Mouse (Mus musculus) CH12.LX (cell line): ENCODE measurements around the gene Insig1. TPM values are rescaled to one million over a fixed set of nuclear protein-coding genes. Genes with fewer than 3 reads are reported as not detected.

Source experiments
- DNase-seq: peaks from one replicate; pipeline ENCODE4 v3.0.0-alpha.2; 2013; ENCODE audit errors: extremely low read depth
- H3K27ac ChIP-seq: 2 replicates; pipeline ENCODE4 v1.5.1; 2012; ENCODE audit warnings: low read depth, mild to moderate bottlenecking, control low read depth, moderate library complexity; ENCODE audit not compliant: insufficient read depth
- H3K27me3 ChIP-seq: replicated peaks from 2 replicates; pipeline ENCODE3; 2012; ENCODE audit warnings: inconsistent platforms
- H3K36me3 ChIP-seq, 2 experiments: replicated peaks in 1 of 2; 2 replicates each; pipeline versions ENCODE3 to v1.6.1; 2012; ENCODE audit warnings: inconsistent platforms in 1 of 2, low read length in 1 of 2, mild to moderate bottlenecking in 1 of 2, mixed read lengths in 1 of 2, moderate library complexity in 1 of 2; ENCODE audit not compliant: control insufficient read depth in 1 of 2, insufficient read depth in 1 of 2
- H3K4me1 ChIP-seq, 2 experiments: 2 replicates each; pipeline ENCODE4 v1.6.1; 2012; ENCODE audit warnings: inconsistent platforms in 1 of 2, moderate library complexity in 1 of 2; ENCODE audit not compliant: insufficient read depth in 2 of 2, control insufficient read depth in 1 of 2
- H3K4me2 ChIP-seq: 2 replicates; pipeline ENCODE4 v1.6.1; 2012; ENCODE audit warnings: low read depth, mild to moderate bottlenecking, control low read depth; ENCODE audit not compliant: poor library complexity, insufficient read depth, severe bottlenecking
- H3K4me3 ChIP-seq, 3 experiments: fragments of 150-350 bp in 1 of 3; sonication (generic) in 1 of 3; replicated peaks in 1 of 3; 2 replicates each; pipeline versions ENCODE3 to v1.5.1; 2011 to 2012; ENCODE audit warnings: low read depth in 2 of 3, low read length in 2 of 3, mild to moderate bottlenecking in 2 of 3, moderate library complexity in 2 of 3, control low read depth in 1 of 3, improper control_type of control experiment in 1 of 3, inconsistent platforms in 1 of 3, mixed read lengths in 1 of 3; ENCODE audit not compliant: poor library complexity in 1 of 3
- H3K79me2 ChIP-seq: replicated peaks from 2 replicates; pipeline ENCODE4 v1.6.1; 2012; ENCODE audit warnings: mild to moderate bottlenecking, moderate library complexity; ENCODE audit not compliant: control insufficient read depth, poor library complexity, insufficient read depth, severe bottlenecking; ENCODE audit errors: extremely low read depth
- H3K9ac ChIP-seq: 2 replicates; pipeline ENCODE4 v1.6.1; 2012; ENCODE audit warnings: low read depth, mild to moderate bottlenecking, control low read depth, moderate library complexity; ENCODE audit not compliant: insufficient read depth
- H3K9me3 ChIP-seq: replicated peaks from 2 replicates; pipeline ENCODE3; 2012; ENCODE audit warnings: low read length, inconsistent platforms, mixed read lengths
- CHD1 ChIP-seq: IDR thresholded peaks from 2 replicates; pipeline ENCODE4 v1.6.1; 2012; ENCODE audit warnings: low read depth, low read length, improper control_type of control experiment, inconsistent platforms
- CHD2 ChIP-seq: IDR thresholded peaks from 2 replicates; pipeline ENCODE4 v1.6.1; 2011; ENCODE audit warnings: low read length, improper control_type of control experiment
- E2F4 ChIP-seq: IDR thresholded peaks from 2 replicates; pipeline ENCODE4 v1.6.1; 2011; ENCODE audit warnings: low read depth, low read length, improper control_type of control experiment; ENCODE audit not compliant: insufficient replicate concordance
- ETS1 ChIP-seq: conservative IDR thresholded peaks from 2 replicates; pipeline ENCODE4 v1.6.1; 2012; ENCODE audit warnings: low read depth, mild to moderate bottlenecking, inconsistent platforms, low read length, improper control_type of control experiment, moderate library complexity
- IRF4 ChIP-seq: IDR thresholded peaks from 2 replicates; pipeline ENCODE4 v1.6.1; 2014; ENCODE audit warnings: low read depth, mild to moderate bottlenecking, inconsistent platforms, low read length, improper control_type of control experiment
- JUN ChIP-seq: IDR thresholded peaks from 2 replicates; pipeline ENCODE4 v1.6.1; 2011; ENCODE audit warnings: low read depth, mild to moderate bottlenecking, low read length, improper control_type of control experiment, moderate library complexity; ENCODE audit not compliant: insufficient read depth
- JUND ChIP-seq: conservative IDR thresholded peaks from 2 replicates; pipeline ENCODE4 v1.6.1; 2011; ENCODE audit warnings: low read depth, low read length, improper control_type of control experiment
- MAX ChIP-seq: IDR thresholded peaks from 2 replicates; pipeline ENCODE4 v1.6.1; 2011; ENCODE audit warnings: low read length, improper control_type of control experiment
- MEF2A ChIP-seq: IDR thresholded peaks from 2 replicates; pipeline ENCODE4 v1.6.1; 2014; ENCODE audit warnings: low read depth, mild to moderate bottlenecking, inconsistent platforms, low read length, improper control_type of control experiment, borderline replicate concordance
- MYC ChIP-seq: IDR thresholded peaks from 2 replicates; pipeline ENCODE4 v1.6.1; 2011; ENCODE audit warnings: low read depth, mild to moderate bottlenecking, improper control_type of control experiment, low read length
- NELFE ChIP-seq: IDR thresholded peaks from 2 replicates; pipeline ENCODE4 v1.6.1; 2011; ENCODE audit warnings: low read depth, low read length, improper control_type of control experiment
- RAD21 ChIP-seq: IDR thresholded peaks from 2 replicates; pipeline ENCODE4 v1.6.1; 2011; ENCODE audit warnings: low read depth, mild to moderate bottlenecking, low read length, improper control_type of control experiment, moderate library complexity
- RCOR1 ChIP-seq: conservative IDR thresholded peaks from 2 replicates; pipeline ENCODE4 v1.6.1; 2012; ENCODE audit warnings: low read depth, mild to moderate bottlenecking, inconsistent platforms, low read length, improper control_type of control experiment
- TBP ChIP-seq: conservative IDR thresholded peaks from 2 replicates; pipeline ENCODE4 v1.6.1; 2011; ENCODE audit warnings: low read depth, low read length, improper control_type of control experiment
- TCF12 ChIP-seq: IDR thresholded peaks from 2 replicates; pipeline ENCODE4 v1.6.1; 2014; ENCODE audit warnings: low read depth, mild to moderate bottlenecking, inconsistent platforms, low read length, improper control_type of control experiment
- UBTF ChIP-seq: IDR thresholded peaks from 2 replicates; pipeline ENCODE4 v1.6.1; 2012; ENCODE audit warnings: low read depth, mild to moderate bottlenecking, inconsistent platforms, low read length, improper control_type of control experiment, moderate library complexity
- USF1 ChIP-seq: IDR thresholded peaks from 2 replicates; pipeline ENCODE4 v1.6.1; 2014; ENCODE audit warnings: low read depth, mild to moderate bottlenecking, inconsistent platforms, low read length, improper control_type of control experiment
- USF2 ChIP-seq: conservative IDR thresholded peaks from 2 replicates; pipeline ENCODE4 v1.6.1; 2011; ENCODE audit warnings: low read depth, low read length, improper control_type of control experiment
- ZKSCAN1 ChIP-seq: IDR thresholded peaks from 2 replicates; pipeline ENCODE4 v1.6.1; 2012; ENCODE audit warnings: low read depth, inconsistent platforms, low read length, improper control_type of control experiment, borderline replicate concordance
- ZNF384 ChIP-seq: IDR thresholded peaks from 2 replicates; pipeline ENCODE4 v1.6.1; 2012; ENCODE audit warnings: low read depth, low read length, improper control_type of control experiment, inconsistent platforms
- dilution Hi-C: fragments of 300-500 bp; cut with MboI; formaldehyde crosslinking; loops from 2 replicates; pipeline ENCODE4 v1.14.3; 2020; ENCODE audit warnings: low sequenced_read_pairs; ENCODE audit not compliant: extremely low pct_unique_long_range_greater_than_20kb, extremely low pct_ligation_motif_present
- in situ Hi-C: fragments of 300-500 bp; cut with MboI; formaldehyde crosslinking; loops from 3 replicates; pipeline ENCODE4 v1.14.3; 2019; ENCODE audit warnings: low sequenced_read_pairs, low pct_ligation_motif_present, low pct_unique_long_range_greater_than_20kb, mixed read lengths
- polyA plus RNA-seq: library from polyadenylated mRNA; unstranded; fragments of >175 nt; gene quantifications from 2 replicates; pipeline ENCODE4 v1.2.1, GENCODE M21; 2012; ENCODE audit warnings: low read depth; ENCODE audit not compliant: insufficient read length
- total RNA-seq, 2 experiments: library from RNA; depleted of rRNA; stranded (reverse); fragments of 300-350 nt in 1 of 2; fragments of >200 nt in 1 of 2; gene quantifications; 2 replicates each; pipeline ENCODE4 v1.2.3; 2012 to 2014

The Insig1 gene
- total and polyA plus RNA-seq, 3 experiments = 79.4 to 217 (median 96.9) TPM

- in situ Hi-C loops (no loop called here), dilution Hi-C loops (no loop called here)
- Histone ChIP-seq H3K9me3 (no peaks in the 10 kb centered on the region), H3K4me3 (no peak overlapping the region), H3K4me2 (no peak overlapping the region), H3K79me2 (no peaks in the 10 kb centered on the region), H3K27ac (no peak overlapping the region), H3K9ac (no peak overlapping the region), H3K36me3 (no peaks in the 10 kb centered on the region), H3K27me3 (peaks cover 11% of the 10 kb centered on the region), H3K4me1 (no peaks in the 10 kb centered on the region)
- DNase-seq = no peak
- TF ChIP-seq ETS1 = no peak
- TF ChIP-seq MAX = no peak
- no peak for TF ChIP-seq ZKSCAN1
- no peak for TF ChIP-seq MYC
- TF ChIP-seq RCOR1 = no peak
Measured at GRCm38 (mm10) chr5:28117251-28117880, 46.2 kb downstream of the Insig1 start.

GRCm38 (mm10) chr5:28117882-28118530 is 46.8 kb downstream of the Insig1 start:
- H3K27ac ChIP-seq = no peak overlapping the region
- no peak overlapping the region for H3K9ac ChIP-seq
- no peaks in the 10 kb centered on the region for H3K9me3 ChIP-seq
- H3K4me3 ChIP-seq = no peak overlapping the region
- dilution Hi-C loops (no loop called here), in situ Hi-C loops (no loop called here)
- no peaks in the 10 kb centered on the region for H3K79me2 ChIP-seq
- no peak overlapping the region for H3K4me2 ChIP-seq
- H3K4me1 ChIP-seq = no peaks in the 10 kb centered on the region
- no peak for TF ChIP-seq TCF12
- TF ChIP-seq USF2 = no peak
- TF ChIP-seq RAD21 = no peak
- TF ChIP-seq E2F4 = no peak
- TF ChIP-seq CHD2 = no peak
- TF ChIP-seq MEF2A = no peak
- TF ChIP-seq JUN = no peak
- TF ChIP-seq USF1 = no peak
- TF ChIP-seq MAX = no peak
- no peak for TF ChIP-seq ZNF384
- TF ChIP-seq CHD1 = no peak
- no peak for TF ChIP-seq UBTF
- no peak for TF ChIP-seq IRF4
- TF ChIP-seq RCOR1 = no peak
- TF ChIP-seq JUND = no peak
- no peak for TF ChIP-seq TBP
- no peak for TF ChIP-seq NELFE
- H3K36me3 ChIP-seq = no peaks in the 10 kb centered on the region
- DNase-seq = no peak
- H3K27me3 ChIP-seq = peaks cover 17% of the 10 kb centered on the region
